Mouse (Mus musculus) heart, embryonic 12.5 days (tissue): ENCODE data around the gene Il16. TPM values are rescaled to one million over a fixed set of nuclear protein-coding genes. Genes with fewer than 3 reads are reported as not detected.

Experiments used
- ATAC-seq: fragments of 200-750 bp; cut with Nextera tagmentation; 2 replicates; pipeline ENCODE4 v1.8.0; 2017; ENCODE audit warnings: moderate TSS enrichment, moderate library complexity; ENCODE audit not compliant: insufficient number of reproducible peaks, low FRiP score
- H3K27ac ChIP-seq: fragments of 300-500 bp; sonication (generic); 2 replicates; pipeline ENCODE4 v1.5.1; 2016; ENCODE audit warnings: mild to moderate bottlenecking, moderate library complexity; ENCODE audit not compliant: poor library complexity, severe bottlenecking
- H3K27me3 ChIP-seq: fragments of 300-500 bp; sonication (generic); replicated peaks from 2 replicates; pipeline ENCODE4 v1.6.1; 2016; ENCODE audit warnings: mild to moderate bottlenecking, moderate library complexity
- H3K36me3 ChIP-seq: fragments of 300-500 bp; sonication (generic); 2 replicates; pipeline ENCODE4 v1.6.1; 2016; ENCODE audit warnings: mild to moderate bottlenecking, moderate library complexity
- H3K4me1 ChIP-seq: fragments of 300-500 bp; sonication (generic); replicated peaks from 2 replicates; pipeline ENCODE4 v1.6.1; 2016; ENCODE audit warnings: mild to moderate bottlenecking
- H3K4me2 ChIP-seq: fragments of 300-500 bp; sonication (generic); 2 replicates; pipeline ENCODE4 v1.6.1; 2016; ENCODE audit warnings: mild to moderate bottlenecking, moderate library complexity
- H3K4me3 ChIP-seq: fragments of 300-500 bp; sonication (generic); 2 replicates; pipeline ENCODE4 v1.5.1; 2016; ENCODE audit warnings: mild to moderate bottlenecking
- H3K9ac ChIP-seq: fragments of 300-500 bp; sonication (generic); 2 replicates; pipeline ENCODE4 v1.6.1; 2016; ENCODE audit warnings: mild to moderate bottlenecking, moderate library complexity
- H3K9me3 ChIP-seq: fragments of 300-500 bp; sonication (generic); replicated peaks from 2 replicates; pipeline ENCODE4 v1.6.1; 2016; ENCODE audit warnings: mild to moderate bottlenecking, moderate library complexity
- WGBS: fragments of 180-500 bp; shearing (Covaris S2); methylation state at CpG from one replicate; pipeline ENCODE4 v1.1.7; 2016; 5-methylcytosine and 5-hydroxymethylcytosine counted together
- polyA plus RNA-seq: library from polyadenylated mRNA; unstranded; fragments of >200 nt; fragmentation: Nextera tagmentation; extraction: Ambion mirVana; gene quantifications from 2 replicates; pipeline ENCODE4 v1.2.1, GENCODE M21; 2016

Gene Il16
- polyA plus RNA-seq, 1 experiment from 2014 or later, result 2.0 TPM

DNA sequence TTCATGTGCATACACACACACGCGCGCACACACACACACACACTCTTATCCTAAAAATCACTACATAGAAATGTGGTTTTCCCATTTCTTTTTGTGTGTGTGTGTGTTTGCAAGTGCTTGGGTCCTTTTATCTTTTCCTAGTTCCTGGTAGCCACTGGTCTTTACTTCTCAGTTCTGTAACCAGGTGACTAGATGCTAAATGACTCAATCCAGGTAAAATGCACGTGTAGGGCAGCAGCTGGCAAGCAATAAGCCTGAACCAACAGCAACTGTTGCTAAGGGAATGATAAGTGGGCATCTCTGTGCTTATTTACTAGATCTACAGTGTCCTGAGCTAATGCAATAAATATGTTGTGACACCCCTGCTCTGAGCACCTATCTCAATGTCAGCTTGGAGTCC lies 118.2 kb downstream of the Il16 start:
- WGBS, result 82% methylated on average over 4 of the region's 4 CpGs
- H3K4me1 ChIP-seq, result peaks cover 8% of the 10 kb centered on the region

DNA sequence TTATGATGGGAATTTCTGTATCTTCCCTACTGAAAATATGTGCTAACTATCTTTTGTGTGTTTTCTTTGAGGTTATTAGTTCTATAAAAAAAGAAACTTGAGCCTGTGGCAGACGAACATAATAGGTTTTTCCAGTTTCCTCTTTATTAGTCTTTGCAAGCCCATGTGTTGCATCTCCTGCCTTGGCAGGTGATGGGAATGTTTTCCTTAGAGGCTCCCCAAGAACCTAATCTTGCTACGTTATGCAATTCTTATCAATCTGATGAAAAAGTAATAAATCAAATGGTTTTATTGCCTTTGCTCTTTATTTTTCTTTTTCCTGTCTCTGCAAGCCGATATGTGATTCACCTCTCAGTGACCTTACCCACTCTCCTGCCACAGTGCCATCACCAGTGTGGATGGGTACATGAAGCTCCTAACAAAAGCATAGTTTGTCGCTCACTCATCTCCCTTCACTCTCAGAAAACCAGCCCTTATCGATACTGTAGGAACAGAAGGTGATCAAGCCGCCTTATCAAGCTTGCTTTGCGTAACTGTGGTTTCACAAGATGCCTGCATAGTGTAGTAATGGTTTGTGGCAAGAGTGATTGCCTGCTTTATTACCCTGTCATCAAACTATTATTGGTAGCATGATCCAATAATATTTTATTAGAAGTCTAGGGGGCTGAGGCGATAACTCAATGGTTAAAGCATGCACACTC lies 118.8 kb downstream of the Il16 start:
- no peak overlapping the region for H3K4me2 ChIP-seq
- 70% methylated on average over 8 of the region's 8 CpGs for WGBS
- no peak overlapping the region for H3K9ac ChIP-seq
- H3K4me3 ChIP-seq, result no peak overlapping the region
- H3K4me1 ChIP-seq, result peaks cover 8% of the 10 kb centered on the region
- no peak for ATAC-seq
- no peaks in the 10 kb centered on the region for H3K9me3 ChIP-seq
- H3K36me3 ChIP-seq, result no peaks in the 10 kb centered on the region
- no peaks in the 10 kb centered on the region for H3K27me3 ChIP-seq
- H3K27ac ChIP-seq, result no peak overlapping the region

More for the DNA sequence above, 118.2 kb downstream of the Il16 start:
- Histone ChIP-seq H3K36me3 (no peaks in the 10 kb centered on the region), H3K27ac (no peak overlapping the region), H3K9ac (no peak overlapping the region), H3K4me3 (no peak overlapping the region), H3K4me2 (no peak overlapping the region), H3K9me3 (no peaks in the 10 kb centered on the region), H3K27me3 (no peaks in the 10 kb centered on the region)
- no peak for ATAC-seq

DNA sequence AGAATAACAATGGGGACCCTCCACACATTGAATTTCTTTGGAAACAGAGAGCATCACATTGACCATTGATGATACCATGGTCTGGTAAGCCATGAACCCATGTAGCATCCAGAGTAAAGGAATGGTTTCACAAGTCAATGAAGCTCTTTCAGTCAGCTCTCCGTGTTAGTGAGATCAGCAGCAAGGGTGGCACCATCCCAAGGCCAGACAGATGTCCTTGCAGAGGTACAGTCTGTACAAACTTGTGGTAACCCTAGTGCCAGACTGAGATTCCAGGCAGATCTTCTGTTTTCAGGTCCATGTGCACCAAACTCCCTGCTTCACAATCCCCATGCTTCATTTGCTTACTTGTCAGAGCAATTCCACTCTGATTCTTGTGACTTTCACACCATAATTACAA lies 121.5 kb downstream of the Il16 start:
- 72% methylated on average over 1 of the region's 1 CpGs for WGBS
- no peak overlapping the region for H3K4me2 ChIP-seq
- H3K27ac ChIP-seq, result no peak overlapping the region
- no peak overlapping the region for H3K9ac ChIP-seq
- H3K4me3 ChIP-seq, result no peak overlapping the region
- H3K36me3 ChIP-seq, result no peaks in the 10 kb centered on the region
- ATAC-seq, result no peak
- no peaks in the 10 kb centered on the region for H3K9me3 ChIP-seq
- H3K27me3 ChIP-seq, result no peaks in the 10 kb centered on the region
- no peaks in the 10 kb centered on the region for H3K4me1 ChIP-seq

DNA sequence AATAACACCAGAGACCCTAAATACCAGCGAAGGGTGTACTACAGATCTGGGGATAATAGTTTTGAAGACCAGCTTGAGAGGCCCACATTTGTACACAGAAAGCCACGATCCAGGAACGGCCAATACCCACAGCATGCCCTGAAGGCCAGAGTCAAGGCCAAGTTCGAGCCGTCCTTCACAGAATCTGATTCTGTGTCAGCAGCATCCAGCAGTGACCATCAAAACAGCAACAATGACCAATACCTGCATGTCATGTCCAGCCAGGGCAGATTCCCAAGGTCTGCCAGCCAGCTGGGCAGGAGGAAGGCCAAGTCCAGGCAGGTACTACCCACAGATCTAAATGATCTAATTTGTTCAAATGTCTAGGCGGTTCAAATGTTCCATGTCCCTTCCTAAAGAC lies 122.9 kb downstream of the Il16 start:
- ATAC-seq, result no peak
- no peak overlapping the region for H3K27ac ChIP-seq
- H3K27me3 ChIP-seq, result no peaks in the 10 kb centered on the region
- no peak overlapping the region for H3K9ac ChIP-seq
- H3K4me3 ChIP-seq, result no peak overlapping the region
- no peaks in the 10 kb centered on the region for H3K4me1 ChIP-seq
- no peaks in the 10 kb centered on the region for H3K36me3 ChIP-seq
- no peaks in the 10 kb centered on the region for H3K9me3 ChIP-seq
- H3K4me2 ChIP-seq, result no peak overlapping the region
- 87% methylated on average over 6 of the region's 6 CpGs for WGBS

DNA sequence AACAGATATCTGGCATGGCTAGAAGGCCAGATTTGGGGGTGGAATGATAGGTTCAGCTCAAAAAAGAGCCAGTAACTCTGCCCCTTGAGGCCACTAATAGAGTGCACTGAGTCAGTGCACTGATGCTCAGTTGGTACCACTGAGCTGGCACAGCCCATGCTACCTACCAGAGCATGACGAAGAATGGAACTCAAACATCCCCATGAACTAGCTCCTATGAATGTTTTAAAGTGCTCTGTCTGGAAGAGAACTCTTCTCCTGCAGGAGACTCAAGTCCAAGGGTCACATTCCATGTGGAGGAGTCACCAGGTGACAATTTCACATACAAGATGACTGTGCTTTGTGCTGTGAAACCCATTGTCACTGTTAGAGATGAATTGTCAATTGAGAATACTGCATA lies 126.8 kb downstream of the Il16 start:
- no peaks in the 10 kb centered on the region for H3K36me3 ChIP-seq
- H3K4me2 ChIP-seq, result no peak overlapping the region
- H3K9me3 ChIP-seq, result no peaks in the 10 kb centered on the region
- no peak overlapping the region for H3K4me3 ChIP-seq
- H3K27me3 ChIP-seq, result no peaks in the 10 kb centered on the region
- no peak overlapping the region for H3K27ac ChIP-seq
- ATAC-seq, result no peak
- WGBS, result 89% methylated on average over 1 of the region's 1 CpGs
- H3K9ac ChIP-seq, result no peak overlapping the region
- H3K4me1 ChIP-seq, result no peaks in the 10 kb centered on the region

DNA sequence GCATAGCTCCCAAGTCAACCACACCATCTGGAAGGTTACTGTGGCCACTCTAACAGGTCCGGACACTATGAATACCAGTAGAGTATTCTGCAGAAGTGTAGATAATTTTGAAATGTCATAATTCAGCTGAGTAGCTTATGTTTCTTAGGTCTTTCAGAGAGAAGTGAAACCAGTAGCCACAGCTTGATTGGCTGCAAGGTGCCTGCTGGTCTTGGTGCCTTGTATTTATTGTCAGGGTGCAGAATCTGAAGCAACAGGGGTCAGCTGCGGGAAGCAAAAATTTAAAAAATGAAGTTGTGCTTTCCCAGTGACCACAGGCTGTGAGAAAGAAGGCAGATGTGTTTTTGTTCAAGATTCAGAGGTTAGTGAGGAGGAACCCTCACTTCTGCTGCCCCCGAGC lies 129.3 kb downstream of the Il16 start:
- Histone ChIP-seq H3K9ac (no peak overlapping the region), H3K9me3 (no peaks in the 10 kb centered on the region), H3K4me3 (no peak overlapping the region), H3K27me3 (no peaks in the 10 kb centered on the region), H3K4me1 (no peaks in the 10 kb centered on the region), H3K27ac (no peak overlapping the region), H3K36me3 (no peaks in the 10 kb centered on the region), H3K4me2 (no peak overlapping the region)
- no peak for ATAC-seq
- WGBS, result 83% methylated on average over 3 of the region's 3 CpGs

DNA sequence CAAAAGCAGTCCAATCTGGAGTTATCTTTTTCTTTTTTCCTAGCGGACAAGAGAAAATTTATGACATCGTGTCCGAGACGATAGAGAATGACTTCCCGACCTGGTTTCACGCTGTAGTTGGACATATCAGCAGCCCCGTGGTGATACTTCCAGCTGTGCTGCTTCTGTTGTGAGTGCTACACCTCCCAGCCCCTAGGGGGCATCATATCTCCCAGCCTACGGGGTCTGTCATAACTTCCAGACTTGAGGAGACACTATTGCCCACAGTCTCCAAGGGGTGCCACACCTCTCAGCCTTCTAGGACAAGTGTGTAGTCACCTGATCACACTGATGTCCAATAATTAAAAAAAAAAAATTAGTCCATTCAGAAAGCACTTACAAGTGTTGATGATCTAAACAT lies 129.7 kb downstream of the Il16 start:
- WGBS, result 83% methylated on average over 8 of the region's 8 CpGs
- H3K4me2 ChIP-seq, result no peak overlapping the region
- no peaks in the 10 kb centered on the region for H3K27me3 ChIP-seq
- H3K27ac ChIP-seq, result no peak overlapping the region
- no peak for ATAC-seq
- no peak overlapping the region for H3K4me3 ChIP-seq
- no peaks in the 10 kb centered on the region for H3K4me1 ChIP-seq
- H3K9ac ChIP-seq, result no peak overlapping the region
- no peaks in the 10 kb centered on the region for H3K36me3 ChIP-seq
- no peaks in the 10 kb centered on the region for H3K9me3 ChIP-seq

DNA sequence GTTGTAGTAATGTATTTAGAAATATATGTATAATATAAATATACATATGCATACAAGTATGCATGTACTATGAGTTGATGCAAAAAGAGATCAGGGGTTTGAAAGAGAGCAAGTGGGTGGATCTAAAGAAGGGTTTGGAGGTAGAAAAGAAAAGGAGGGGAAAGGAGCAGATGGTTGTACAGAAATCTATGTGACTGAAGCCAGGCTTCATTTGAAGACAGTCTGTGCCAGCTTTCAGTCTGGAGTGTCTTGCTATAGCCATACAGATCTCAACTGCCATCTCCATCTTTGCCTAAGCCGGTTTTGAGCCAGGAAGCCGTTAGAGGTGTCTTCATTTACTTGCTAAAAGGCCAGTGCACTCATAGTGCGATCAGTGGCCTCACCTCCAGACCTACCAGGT lies 130.3 kb downstream of the Il16 start:
- no peak overlapping the region for H3K9ac ChIP-seq
- no peaks in the 10 kb centered on the region for H3K4me1 ChIP-seq
- no peak overlapping the region for H3K4me2 ChIP-seq
- WGBS, result 84% methylated on average over 3 of the region's 3 CpGs
- no peak for ATAC-seq
- H3K4me3 ChIP-seq, result no peak overlapping the region
- H3K27ac ChIP-seq, result no peak overlapping the region
- H3K9me3 ChIP-seq, result no peaks in the 10 kb centered on the region
- no peaks in the 10 kb centered on the region for H3K27me3 ChIP-seq
- H3K36me3 ChIP-seq, result no peaks in the 10 kb centered on the region

DNA sequence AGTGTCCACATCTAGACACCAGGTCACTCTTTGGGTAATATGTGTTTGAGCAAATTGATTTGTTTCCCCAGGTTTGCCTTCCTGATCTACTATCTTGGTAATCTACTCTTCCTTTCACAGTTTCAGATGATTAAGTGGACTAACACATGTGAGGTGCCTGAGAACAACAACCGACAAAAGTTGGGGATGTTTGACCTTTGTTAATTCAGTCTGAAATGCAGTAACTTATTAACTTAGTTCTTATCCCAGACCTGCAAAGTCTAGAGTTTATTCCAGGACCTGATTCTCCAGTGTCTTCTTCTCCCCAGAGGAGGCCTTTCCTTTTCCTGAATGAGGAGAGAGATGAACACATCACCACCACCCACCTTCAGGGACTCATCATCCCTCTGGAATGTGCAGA lies 133.6 kb downstream of the Il16 start:
- Histone ChIP-seq H3K4me1 (no peaks in the 10 kb centered on the region), H3K9me3 (no peaks in the 10 kb centered on the region), H3K4me3 (no peak overlapping the region), H3K9ac (no peak overlapping the region), H3K36me3 (no peaks in the 10 kb centered on the region), H3K27me3 (no peaks in the 10 kb centered on the region), H3K27ac (no peak overlapping the region), H3K4me2 (no peak overlapping the region)
- no peak for ATAC-seq
- WGBS, result 77% methylated on average over 1 of the region's 1 CpGs

DNA sequence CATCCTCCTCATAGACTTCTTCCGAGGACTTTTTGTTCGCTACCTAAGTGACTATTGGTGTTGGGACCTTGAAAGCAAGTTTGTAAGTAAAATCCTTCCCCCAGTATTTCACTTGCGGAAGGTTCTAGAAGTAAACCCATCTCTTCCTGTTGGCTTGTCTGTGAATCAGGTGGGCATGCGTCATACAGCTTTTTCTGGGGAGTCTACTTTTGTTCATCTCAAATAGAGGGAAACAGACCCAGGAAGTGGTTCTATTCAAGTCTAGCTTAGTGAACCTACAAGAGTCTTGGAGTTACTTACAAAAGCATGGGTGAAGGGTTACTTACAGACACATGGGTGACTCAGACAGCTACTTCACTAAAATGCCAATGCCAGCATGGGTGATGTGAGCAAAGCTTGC lies 135.6 kb downstream of the Il16 start:
- H3K4me2 ChIP-seq, result no peak overlapping the region
- no peak for ATAC-seq
- WGBS, result 91% methylated on average over 4 of the region's 4 CpGs
- H3K4me1 ChIP-seq, result no peaks in the 10 kb centered on the region
- no peak overlapping the region for H3K9ac ChIP-seq
- H3K9me3 ChIP-seq, result no peaks in the 10 kb centered on the region
- H3K27ac ChIP-seq, result no peak overlapping the region
- no peak overlapping the region for H3K4me3 ChIP-seq
- no peaks in the 10 kb centered on the region for H3K27me3 ChIP-seq
- no peaks in the 10 kb centered on the region for H3K36me3 ChIP-seq

DNA sequence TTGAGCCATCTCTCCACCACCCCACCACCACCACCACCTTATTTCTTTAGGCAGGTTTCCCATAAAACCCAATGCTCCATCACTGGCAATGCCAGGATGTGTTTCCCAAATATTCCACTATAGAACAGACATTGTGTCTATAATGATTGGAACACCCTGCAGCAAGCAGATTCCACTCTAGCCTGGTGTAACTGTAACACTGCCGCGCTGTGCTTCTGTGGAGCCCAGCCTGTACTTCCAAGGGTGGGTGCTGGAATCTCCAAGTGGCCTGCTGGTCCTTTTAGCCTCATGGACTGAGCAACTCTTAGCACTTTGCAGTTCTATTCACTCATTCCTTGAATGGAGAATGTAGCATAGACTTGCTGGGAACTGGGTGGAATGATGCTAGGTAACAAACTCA lies 138.7 kb downstream of the Il16 start:
- WGBS, result 92% methylated on average over 2 of the region's 2 CpGs
- no peak overlapping the region for H3K4me3 ChIP-seq

More for the DNA sequence above, 138.7 kb downstream of the Il16 start:
- Histone ChIP-seq H3K27ac (no peak overlapping the region), H3K27me3 (no peaks in the 10 kb centered on the region), H3K4me1 (no peaks in the 10 kb centered on the region), H3K4me2 (no peak overlapping the region), H3K36me3 (no peaks in the 10 kb centered on the region), H3K9me3 (no peaks in the 10 kb centered on the region), H3K9ac (no peak overlapping the region)
- no peak for ATAC-seq
